27 mouse cellular contexts compared by ENCODE assay signal in the genomic region with DNA sequence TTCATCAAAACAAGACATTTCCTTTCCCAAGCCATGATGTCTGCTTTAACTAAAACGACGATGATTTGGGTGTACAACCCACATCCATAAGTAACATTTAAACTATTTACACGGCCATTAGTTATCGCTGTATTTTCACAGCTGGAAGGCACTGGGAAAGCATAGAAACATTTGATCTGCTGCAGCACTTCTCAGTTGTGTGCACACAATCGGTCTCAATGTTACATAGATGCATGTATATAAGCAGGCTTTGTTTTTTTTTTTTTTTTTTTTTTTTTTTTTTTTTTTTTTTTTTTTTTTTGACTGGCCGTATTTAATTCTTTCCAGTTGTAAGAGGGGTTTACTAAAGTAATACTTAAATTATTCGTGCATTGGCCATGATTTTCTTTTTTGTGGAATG.
"Had no signal": no experiment of that assay in that cellular context is flagged by ENCODE, and none has a peak within 500 bp of the region (broad histone marks: within the 10 kb centered on the region; RNA-seq: fewer than 3 reads in every experiment).

No protein-coding gene starts in this region.

- ATAC-seq: hindbrain, embryonic 16.5 days; inflammation-experienced regulatory T-cells, adult 6 months; intestine, embryonic 15.5 days; intestine, postnatal 0 days had no signal

- H3K4me2 ChIP-seq: heart, embryonic 12.5 days; hindbrain, embryonic 12.5 days; hindbrain, embryonic 14.5 days; intestine, embryonic 15.5 days; limb, embryonic 12.5 days; liver, embryonic 11.5 days; liver, embryonic 13.5 days; liver, embryonic 15.5 days had no signal

- DNase-seq: gastrocnemius, adult 2 months; gastrocnemius, postnatal 10 days; gastrocnemius, postnatal 25 days; heart, adult 18-20 months; heart, postnatal 10 days; heart, postnatal 4 days; kidney, adult 18-20 months; kidney, adult 8-10 months; kidney, postnatal 14 days; kidney, postnatal 4 days; liver; liver, embryonic 13.5 days had no signal

- H3K4me3 ChIP-seq: gastrocnemius, adult 2 months; heart, embryonic 10.5 days; heart, embryonic 12.5 days; hindbrain, embryonic 10.5 days; hindbrain, embryonic 12.5 days; intestine, embryonic 15.5 days; layer of hippocampus, adult 2 months; left cerebral cortex, adult 2 months; limb, embryonic 10.5 days; limb, embryonic 12.5 days; liver, embryonic 13.5 days; liver, embryonic 15.5 days had no signal

- H3K4me1 ChIP-seq: heart, embryonic 10.5 days; heart, embryonic 12.5 days; hindbrain, embryonic 10.5 days; hindbrain, embryonic 12.5 days; intestine, embryonic 15.5 days; limb, embryonic 10.5 days; limb, embryonic 12.5 days; liver, embryonic 13.5 days; liver, embryonic 15.5 days had no signal

- H3K27me3 ChIP-seq: heart, embryonic 12.5 days; hindbrain, embryonic 12.5 days; intestine, embryonic 15.5 days; limb, embryonic 12.5 days; liver, embryonic 13.5 days; liver, embryonic 15.5 days had no signal

- H3K9ac ChIP-seq: heart, embryonic 12.5 days; hindbrain, embryonic 12.5 days; hindbrain, embryonic 14.5 days; intestine, embryonic 15.5 days; limb, embryonic 12.5 days; liver, embryonic 13.5 days; liver, embryonic 15.5 days had no signal

- H3K36me3 ChIP-seq: heart, embryonic 10.5 days; heart, embryonic 12.5 days; hindbrain, embryonic 10.5 days; hindbrain, embryonic 12.5 days; intestine, embryonic 15.5 days; limb, embryonic 10.5 days; limb, embryonic 12.5 days; liver, embryonic 13.5 days; liver, embryonic 15.5 days had no signal

- H3K27ac ChIP-seq: gastrocnemius, adult 2 months; heart, embryonic 10.5 days; hindbrain, embryonic 10.5 days; hindbrain, embryonic 12.5 days; hindbrain, embryonic 14.5 days; intestine, embryonic 15.5 days; layer of hippocampus, adult 2 months; left cerebral cortex, adult 2 months; limb, embryonic 10.5 days; limb, embryonic 12.5 days; liver, embryonic 13.5 days; liver, embryonic 15.5 days had no signal

- H3K9me3 ChIP-seq: heart, embryonic 10.5 days; heart, embryonic 12.5 days; hindbrain, embryonic 10.5 days; hindbrain, embryonic 12.5 days; intestine, embryonic 15.5 days; limb, embryonic 10.5 days; limb, embryonic 12.5 days; liver, embryonic 13.5 days; liver, embryonic 15.5 days had no signal
